Mouse (Mus musculus) MN1 (cell line): ENCODE data around the gene Stbd1.

ENCODE experiments used
- DNase-seq: peaks from one replicate; pipeline ENCODE4 v3.0.0-alpha.2; 2016; ENCODE audit warnings: low spot score

Stbd1 gene

GRCm38 (mm10) chr5:92602691-92603690, at the start of gene Stbd1:
Gene Stbd1, plus strand, starts transcription at chr5:92603041.
- peak; percentile 88 for DNase-seq

DNA sequence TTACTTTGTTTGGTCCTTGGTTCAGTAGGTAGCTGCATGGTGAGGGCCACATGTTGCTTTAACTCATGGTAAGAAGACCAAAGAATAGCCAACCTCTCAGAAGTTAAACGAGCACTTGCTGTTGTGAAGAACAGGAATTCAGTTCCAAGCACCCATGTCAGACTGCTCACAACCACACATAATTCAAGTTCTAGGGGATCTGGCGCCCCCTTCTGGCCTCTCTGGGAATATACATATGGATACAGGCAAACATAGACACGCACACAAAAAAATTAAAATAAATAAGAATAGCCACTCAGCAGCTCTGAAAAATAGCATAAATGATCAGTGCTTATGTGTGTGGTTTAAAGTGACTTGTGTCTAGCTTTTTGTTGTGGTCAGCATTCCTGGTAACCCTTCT, 48.9 kb upstream of the Stbd1 start:
- no peak for DNase-seq

DNA sequence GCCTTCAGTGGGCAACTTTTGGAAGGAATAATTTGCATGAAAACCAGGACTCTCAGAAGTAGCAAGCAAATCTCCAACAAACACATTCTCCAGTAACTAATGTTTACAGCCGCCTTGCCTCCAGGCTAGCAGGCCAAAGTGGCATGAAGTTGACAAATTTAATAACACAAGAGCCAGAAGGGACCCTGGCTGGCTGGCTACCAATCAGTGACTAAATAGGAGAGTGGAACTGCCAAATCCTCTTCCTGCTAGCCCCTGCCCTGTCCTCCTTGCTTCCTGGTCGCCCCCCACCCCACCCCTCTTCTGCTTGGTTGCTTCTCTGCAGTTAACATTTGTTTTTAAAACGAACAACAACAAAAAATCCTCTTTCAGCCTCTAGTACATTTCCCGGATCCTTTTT, 48.4 kb upstream of the Stbd1 start:
- DNase-seq, result peak; percentile 21

- DNase-seq, result no peak
These were observed 47.8 kb upstream of the Stbd1 start, which contains the start of gene Fam47e for GRCm38 (mm10) chr5:92554891-92555511. Gene Fam47e, plus strand, starts transcription at chr5:92555069.

DNA sequence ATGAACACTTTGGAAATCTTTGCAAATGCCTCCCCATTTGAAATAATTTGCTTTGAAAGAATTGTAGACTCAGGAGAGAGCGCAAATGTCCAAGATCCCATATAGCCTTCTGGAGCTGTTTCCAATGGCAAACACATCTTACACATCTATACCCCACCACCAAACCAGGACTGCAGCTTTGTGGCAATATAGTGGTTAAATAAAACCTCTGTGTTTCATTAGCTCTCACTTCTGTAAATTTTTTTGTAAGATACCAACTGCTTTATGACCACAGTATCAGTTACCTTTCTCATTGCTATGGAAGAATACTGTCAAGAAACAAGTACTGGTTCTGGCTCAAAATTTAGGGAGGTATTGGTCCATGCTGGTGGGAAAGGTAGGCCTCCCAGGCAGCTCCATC, 46.9 kb upstream of the Stbd1 start:
- no peak for DNase-seq

GRCm38 (mm10) chr5:92557508-92557907, 45.3 kb upstream of the Stbd1 start:
- DNase-seq, result no peak

GRCm38 (mm10) chr5:92560201-92560600, 42.6 kb upstream of the Stbd1 start:
- no peak for DNase-seq

DNA sequence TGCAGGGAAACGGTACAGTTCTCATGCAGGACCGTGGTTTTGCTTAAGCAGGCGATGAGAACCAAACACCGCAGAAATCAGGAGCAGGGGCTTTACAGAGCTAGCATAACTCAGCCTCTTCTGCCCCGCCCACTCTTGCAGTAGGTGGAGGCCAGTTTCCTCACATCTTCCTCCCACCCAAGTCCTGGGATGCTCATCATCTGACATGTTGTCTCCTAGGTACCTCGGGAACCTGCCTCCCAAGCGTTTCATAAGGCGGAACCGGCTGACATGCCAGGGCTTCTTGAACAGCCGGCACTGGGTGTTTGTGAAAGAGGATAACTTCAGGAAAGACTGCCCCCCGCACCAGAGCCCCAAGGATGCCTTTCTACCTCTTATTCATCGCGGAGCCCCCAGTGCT, 40.8 kb upstream of the Stbd1 start:
- DNase-seq, result no peak

- DNase-seq, result no peak
These were observed 31.6 kb upstream of the Stbd1 start for GRCm38 (mm10) chr5:92571232-92571631.

DNA sequence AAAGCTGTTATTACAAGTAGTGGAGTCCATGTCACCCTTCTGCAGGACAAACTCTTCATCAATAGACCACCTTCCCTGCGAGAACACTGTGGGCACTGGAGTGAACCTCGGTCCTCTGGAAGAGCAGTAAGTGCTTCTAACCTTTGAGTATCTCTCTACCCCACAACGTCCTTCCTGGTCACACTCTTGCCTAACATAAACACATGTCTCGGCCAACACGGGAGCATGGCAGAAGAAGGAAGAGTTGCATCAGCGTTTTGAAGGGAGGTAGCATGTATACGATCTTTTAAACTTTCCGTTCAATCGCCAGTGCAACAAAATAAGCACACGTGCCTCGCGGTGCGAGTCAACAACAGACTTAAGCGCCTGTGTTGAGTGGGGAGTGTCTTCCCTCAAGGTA, 23.3 kb upstream of the Stbd1 start:
- DNase-seq, result no peak

- no peak for DNase-seq
These were observed 16.9 kb upstream of the Stbd1 start for GRCm38 (mm10) chr5:92585932-92586331.

- no peak for DNase-seq
These were observed 7.8 kb upstream of the Stbd1 start for GRCm38 (mm10) chr5:92595026-92595425.

- no peak for DNase-seq
These were observed 6.0 kb upstream of the Stbd1 start for GRCm38 (mm10) chr5:92596865-92597264.

GRCm38 (mm10) chr5:92599030-92599429, 3.8 kb upstream of the Stbd1 start:
- DNase-seq, result peak; percentile 86

- DNase-seq, result peak; percentile 49
These were observed 1.8 kb downstream of the Stbd1 start for GRCm38 (mm10) chr5:92604452-92605247.

DNA sequence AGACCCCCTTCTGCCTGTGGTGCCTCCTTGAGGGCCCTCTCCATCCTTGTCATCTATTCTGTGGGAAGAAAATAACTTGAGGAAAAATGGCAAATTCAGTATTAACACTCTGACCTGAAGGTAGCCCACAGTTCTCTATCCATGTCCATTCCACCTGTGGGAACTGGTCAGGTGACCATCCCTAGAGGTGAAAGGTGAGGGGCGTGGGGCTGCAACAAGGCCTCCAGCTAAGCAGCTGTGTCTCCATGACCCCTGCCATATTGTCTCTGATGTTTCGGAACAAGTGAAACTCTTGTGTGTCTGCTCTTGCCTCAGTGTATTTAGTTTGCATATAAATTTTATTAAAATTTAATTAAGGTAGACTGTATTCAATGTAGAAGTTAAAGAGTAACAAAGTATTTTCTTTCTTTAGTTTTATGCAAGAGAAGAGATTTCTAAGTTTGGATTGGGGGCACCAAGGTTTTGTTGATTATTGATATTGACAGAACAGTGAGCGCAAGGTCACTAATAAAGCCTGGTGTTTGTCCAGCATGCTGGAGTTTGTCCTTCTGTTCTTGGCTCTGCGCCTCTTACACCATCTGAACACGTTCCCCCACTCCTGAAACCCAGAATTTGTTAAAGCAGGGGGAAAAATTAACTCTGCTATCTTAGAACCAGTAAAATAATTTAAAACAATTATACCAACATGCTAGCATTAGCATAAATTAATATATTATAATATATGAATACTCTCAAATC, 4.8 kb downstream of the Stbd1 start:
- DNase-seq, result no peak

GRCm38 (mm10) chr5:92612756-92613155, 9.9 kb downstream of the Stbd1 start:
- no peak for DNase-seq

DNA sequence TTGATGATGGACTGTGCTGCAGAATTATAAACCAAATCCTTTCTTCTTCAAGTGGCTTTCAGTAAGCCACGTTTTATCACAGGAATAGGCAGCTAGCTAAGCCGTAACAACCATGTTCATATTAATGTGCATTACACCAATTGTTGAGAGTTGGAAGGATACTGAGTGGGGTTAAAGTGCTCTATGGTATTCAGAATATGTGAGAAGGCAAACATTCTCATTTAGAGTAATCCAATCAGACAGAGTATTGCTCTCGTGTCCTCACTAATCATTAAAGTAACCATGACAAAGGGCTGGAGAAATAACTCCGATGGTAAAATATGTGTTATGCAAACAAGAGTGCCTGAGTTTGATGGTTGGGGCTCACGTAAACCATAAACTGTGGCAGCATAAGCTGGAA, 19.0 kb downstream of the Stbd1 start:
- no peak for DNase-seq

DNA sequence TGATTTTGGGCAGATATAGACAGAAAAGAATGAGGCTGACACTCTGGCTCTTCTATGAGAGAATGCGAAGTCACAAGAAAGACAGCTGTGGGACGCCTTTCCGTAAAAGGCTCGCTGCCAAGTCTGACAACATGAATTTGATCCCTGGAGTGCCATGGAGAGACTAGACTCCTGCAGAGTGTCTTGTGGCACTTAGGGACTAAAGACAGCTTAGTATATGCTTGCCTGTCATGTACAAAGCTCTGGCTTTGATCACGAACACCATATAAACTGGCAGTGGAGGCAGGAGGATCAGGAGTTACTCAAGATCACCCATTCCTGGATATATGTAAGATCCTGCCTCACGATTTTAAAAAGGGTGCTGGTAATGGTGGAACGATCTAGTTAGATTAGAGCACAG, 25.1 kb downstream of the Stbd1 start:
- DNase-seq, result peak; percentile 31

DNA sequence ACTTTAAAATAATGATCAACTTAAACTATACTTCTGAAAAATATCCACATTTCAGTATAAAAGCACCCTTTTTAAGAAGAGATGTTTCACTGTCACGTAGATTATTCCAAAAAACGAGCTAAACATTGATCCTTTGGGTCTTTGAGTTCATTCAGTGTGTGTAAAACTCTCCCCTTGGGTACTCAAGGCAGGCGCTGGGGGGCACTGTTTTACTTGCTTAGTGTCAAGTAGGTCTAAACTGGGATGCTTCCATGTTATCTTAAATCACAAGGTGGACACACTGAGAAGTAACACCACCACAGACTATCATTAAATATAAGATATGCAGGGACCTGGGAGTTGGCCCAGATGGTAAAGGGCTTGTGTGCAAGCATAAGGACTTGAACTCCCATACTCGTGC, 30.7 kb downstream of the Stbd1 start:
- DNase-seq, result no peak

DNA sequence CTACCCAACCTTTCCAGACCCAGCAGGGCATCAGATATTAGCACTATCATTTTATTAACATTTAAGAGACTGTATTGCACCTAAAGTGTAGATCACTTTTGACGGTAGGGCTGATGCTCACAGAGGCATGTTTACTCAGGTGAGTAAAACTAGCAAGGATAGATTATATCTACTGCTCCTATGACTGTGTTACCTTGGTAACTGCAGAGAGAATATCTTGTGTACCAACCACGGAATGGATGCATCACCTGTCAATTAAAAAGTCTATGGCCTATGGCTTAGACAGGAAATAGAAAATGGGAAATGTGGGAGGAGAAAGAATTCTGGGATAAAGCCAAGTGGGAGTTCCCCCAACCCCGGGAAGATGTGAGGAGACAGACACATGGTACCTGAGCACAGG, 32.1 kb downstream of the Stbd1 start:
- DNase-seq, result no peak

GRCm38 (mm10) chr5:92635891-92636290, 33.0 kb downstream of the Stbd1 start:
- DNase-seq, result no peak
